8 mouse cellular contexts compared by ENCODE assay signal in the genomic region with DNA sequence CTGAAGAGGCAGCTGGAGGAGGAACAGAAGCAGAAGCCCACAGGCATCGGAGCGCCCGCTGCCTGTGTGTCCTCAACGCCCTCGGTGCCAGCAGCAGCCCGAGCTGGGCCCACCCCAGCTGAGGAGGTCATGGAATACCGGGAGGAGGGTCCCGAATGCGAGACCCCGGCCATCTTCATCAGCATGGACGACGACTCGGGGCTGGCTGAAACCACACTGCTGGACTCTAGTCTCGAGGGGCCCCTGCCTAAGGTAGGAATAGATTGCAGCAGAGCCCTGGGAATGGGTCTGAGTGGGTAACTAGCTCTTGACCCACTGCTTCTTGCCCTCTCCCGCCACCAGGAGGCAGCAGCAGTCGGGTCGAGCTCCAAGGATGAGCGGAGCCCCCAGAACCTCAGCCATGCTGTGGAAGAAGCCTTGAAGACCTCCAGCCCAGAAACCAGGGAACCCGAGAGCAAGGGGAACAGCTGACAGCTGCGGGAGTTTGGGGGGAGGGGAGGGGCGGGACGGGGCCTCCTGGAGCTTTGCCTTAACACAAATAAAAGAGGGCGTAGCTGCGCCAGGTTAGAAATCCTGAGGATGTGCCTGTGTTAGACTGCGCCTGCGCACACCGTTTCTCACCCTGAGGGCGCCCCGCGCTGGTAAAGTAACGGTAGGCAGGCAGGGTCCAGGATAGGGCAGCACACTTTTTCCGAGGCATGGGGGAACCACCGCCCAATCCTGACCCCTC. TPM values are rescaled to one million over a fixed set of nuclear protein-coding genes. Genes with fewer than 3 reads are reported as not detected.
DNase-seq lines count a peak whose midpoint lies in the region; ATAC-seq and TF ChIP-seq lines count a peak whose summit lies in the region.

A gene (plus strand): TSS at position 644 of the 730 bp plus-strand sequence.

- TF ChIP-seq CTCF in ES-Bruce4 (IDR thresholded peaks at IDR 0.05; ENCODE audit: low read depth, low read length), result peak; percentile 69
- TF ChIP-seq CTCF in heart, postnatal 0 days (IDR thresholded peaks at IDR 0.05; ENCODE audit: low read depth), result peak; percentile 57

- no peaks in the 10 kb centered on the region for H3K4me1 ChIP-seq in ES-Bruce4 (ENCODE audit: control insufficient read depth, insufficient read depth, low read length)
- H3K4me1 ChIP-seq in heart, postnatal 0 days (ENCODE audit: control insufficient read depth, insufficient read depth), result no peaks in the 10 kb centered on the region
- peaks cover 10% of the 10 kb centered on the region for H3K4me1 ChIP-seq in limb, embryonic 15.5 days

- H3K9me3 ChIP-seq in ES-Bruce4 (replicated peaks; ENCODE audit: control insufficient read depth, insufficient read depth, low read length, poor library complexity, severe bottlenecking), result no peaks in the 10 kb centered on the region
- no peaks in the 10 kb centered on the region for H3K9me3 ChIP-seq in heart, postnatal 0 days (replicated peaks; ENCODE audit: control insufficient read depth, low read length)
- H3K9me3 ChIP-seq in limb, embryonic 15.5 days, result no peaks in the 10 kb centered on the region

- TF ChIP-seq EP300 in ES-Bruce4 (IDR thresholded peaks at IDR 0.05; ENCODE audit: insufficient read depth, low read depth, low read length), result no peak
- no peak for TF ChIP-seq EP300 in heart, postnatal 0 days (IDR thresholded peaks at IDR 0.05; ENCODE audit: low read depth)

- H3K27ac ChIP-seq in ES-Bruce4 (ENCODE audit: insufficient read depth, low read length), result no peak within 1 kb of the TSS
- H3K27ac ChIP-seq in heart, postnatal 0 days (ENCODE audit: low read depth), result no peak within 1 kb of the TSS
- H3K27ac ChIP-seq in limb, embryonic 15.5 days, result no peak within 1 kb of the TSS

- no peak for TF ChIP-seq POLR2A in ES-Bruce4 (IDR thresholded peaks at IDR 0.05; ENCODE audit: insufficient read depth, low read length)

- intact Hi-C loops in heart, postnatal 36 days (cut with DNase I), result no loop called here

- peak; percentile 90 for DNase-seq in heart, adult 11 months
- DNase-seq in heart, postnatal 36 days, result no peak
- DNase-seq in heart, postnatal 0 days (ENCODE audit: low spot score), result peak; percentile 32
- peak; percentile 13 for DNase-seq in retina, adult 2 months (ENCODE audit: low read depth, low spot score)

- no peak within 1 kb of the TSS for H3K4me3 ChIP-seq in ES-Bruce4 (ENCODE audit: low read depth, low read length)
- no peak within 1 kb of the TSS for H3K4me3 ChIP-seq in heart, postnatal 0 days (ENCODE audit: low read depth, low read length)
- H3K4me3 ChIP-seq in limb, embryonic 15.5 days, result no peak within 1 kb of the TSS

- H3K36me3 ChIP-seq in ES-Bruce4 (ENCODE audit: control insufficient read depth, insufficient read depth, low read length, poor library complexity, severe bottlenecking), result peaks cover 13% of the 10 kb centered on the region; the same call in 1 of the 2 replicates
- H3K36me3 ChIP-seq in heart, postnatal 0 days (replicated peaks; ENCODE audit: control insufficient read depth, insufficient read depth, low read length), result peaks cover 28% of the 10 kb centered on the region
- H3K36me3 ChIP-seq in limb, embryonic 15.5 days, result peaks cover 50% of the 10 kb centered on the region

- peak; percentile 52 for ATAC-seq in common myeloid progenitor, adult 5-6 weeks (replicated peaks; ENCODE audit: low read depth, poor library complexity, severe bottlenecking)
- ATAC-seq in heart, postnatal 0 days (ENCODE audit: insufficient read depth, low read depth), result 0 out of 2 replicates have a peak, but pooled peaks have one; percentile 34
- no peak for ATAC-seq in limb, embryonic 15.5 days (ENCODE audit: insufficient number of reproducible peaks, low FRiP score, low TSS enrichment, low read depth)
- no peak for ATAC-seq in inflammation-experienced regulatory T-cells, adult 6 months

- no peak within 1 kb of the TSS for H3K4me2 ChIP-seq in heart, postnatal 0 days (ENCODE audit: low read depth, low read length)
- H3K4me2 ChIP-seq in limb, embryonic 15.5 days, result peak within 1 kb of the TSS; percentile 27

- 31% methylated on average over 33 of the region's 33 CpGs for WGBS in heart, postnatal 0 days
- 28% methylated on average over 33 of the region's 33 CpGs for WGBS in limb, embryonic 15.5 days

- H3K27me3 ChIP-seq in ES-Bruce4 (ENCODE audit: control insufficient read depth, insufficient read depth, low read length, poor library complexity, severe bottlenecking), result no peaks in the 10 kb centered on the region
- no peaks in the 10 kb centered on the region for H3K27me3 ChIP-seq in heart, postnatal 0 days (ENCODE audit: control insufficient read depth, insufficient read depth, low read length)
- no peaks in the 10 kb centered on the region for H3K27me3 ChIP-seq in limb, embryonic 15.5 days

- H3K9ac ChIP-seq in ES-Bruce4 (ENCODE audit: low read depth, poor library complexity, severe bottlenecking), result 0 out of 2 replicates have a peak within 1 kb of the TSS, but pooled peaks have one; percentile 14
- no peak within 1 kb of the TSS for H3K9ac ChIP-seq in heart, postnatal 0 days (replicated peaks; ENCODE audit: low read depth, low read length)
- no peak within 1 kb of the TSS for H3K9ac ChIP-seq in limb, embryonic 15.5 days

RNA-seq across cellular contexts. Expression of the gene that starts here (rescaled TPM):
- total RNA-seq in heart, postnatal 36 days (2021), result not detected
- not detected in 2 replicates for polyA plus RNA-seq in ES-Bruce4 (2011; ENCODE audit: insufficient read depth, insufficient read length, low read depth, missing spikeins)
- not detected in 2 replicates for total RNA-seq in common myeloid progenitor, adult 5-6 weeks (2017)
- not detected in 2 replicates for total RNA-seq in heart, postnatal 0 days (2014; rRNA removed; ENCODE audit: low replicate concordance)
- polyA plus RNA-seq in heart, postnatal 0 days (2015; fragmentation: Nextera tagmentation; extraction: Ambion mirVana), result not detected in 2 replicates
- not detected in 2 replicates for polyA plus RNA-seq in limb, embryonic 15.5 days (2015; fragmentation: Nextera tagmentation; extraction: Ambion mirVana)
- not detected for polyA plus RNA-seq in inflammation-experienced regulatory T-cells, adult 6 months (2017; shearing (Covaris generic))

Comparison
In these comparisons a context has a peak if more than half of its experiments do, and no peak if none do; other contexts are left out.
1. DNase-seq: peak in heart, adult 11 months (single experiment) and retina, adult 2 months (single experiment); none in heart, postnatal 36 days (0 of 2).
2. Peak in ATAC-seq in common myeloid progenitor, adult 5-6 weeks; RNA of the gene not detected or under 1 TPM.
3. Peak in DNase-seq and ATAC-seq in heart, postnatal 0 days; RNA of the gene not detected or under 1 TPM.